Mouse (Mus musculus) MEL (cell line): ENCODE measurements around the gene Mxra8. TPM values are rescaled to one million over a fixed set of nuclear protein-coding genes. Genes with fewer than 3 reads are reported as not detected.
A peak's percentile ranks its signal among the peaks of the same experiment; 100 is the strongest.

ENCODE experiments used
- DNase-seq: peaks from one replicate; pipeline ENCODE4 v3.0.0; 2011; ENCODE audit warnings: low read depth, low spot score
- H3K27ac ChIP-seq: 2 replicates; pipeline ENCODE4 v1.5.1; 2012; ENCODE audit warnings: low read depth, mild to moderate bottlenecking, control low read depth, low read length, moderate library complexity; ENCODE audit not compliant: control insufficient read depth
- H3K27me3 ChIP-seq, 2 experiments: fragments of 150-350 bp in 1 of 2; sonication (generic) in 1 of 2; 2 replicates each; pipeline ENCODE4 v1.6.1; 2012; ENCODE audit warnings: low read length in 2 of 2, mild to moderate bottlenecking in 2 of 2, improper control_type of control experiment in 1 of 2, moderate library complexity in 1 of 2; ENCODE audit not compliant: insufficient read depth in 2 of 2, control insufficient read depth in 1 of 2
- H3K36me3 ChIP-seq, 2 experiments: 2 replicates each; pipeline ENCODE4 v1.6.1; 2012 to 2014; ENCODE audit warnings: low read length in 2 of 2, improper control_type of control experiment in 1 of 2, inconsistent platforms in 1 of 2, mild to moderate bottlenecking in 1 of 2; ENCODE audit not compliant: insufficient read depth in 2 of 2, control insufficient read depth in 1 of 2
- H3K4me1 ChIP-seq, 2 experiments: fragments of 150-350 bp in 1 of 2; sonication (generic) in 1 of 2; 2 replicates each; pipeline ENCODE4 v1.6.1; 2012; ENCODE audit warnings: low read length in 2 of 2, improper control_type of control experiment in 1 of 2, mild to moderate bottlenecking in 1 of 2; ENCODE audit not compliant: insufficient read depth in 2 of 2, control insufficient read depth in 1 of 2
- H3K4me3 ChIP-seq, 2 experiments: fragments of 150-350 bp in 1 of 2; sonication (generic) in 1 of 2; 2 replicates each; pipeline ENCODE4 v1.5.1; 2012; ENCODE audit warnings: low read depth in 2 of 2, low read length in 2 of 2, mild to moderate bottlenecking in 2 of 2, moderate library complexity in 2 of 2, control low read depth in 1 of 2, improper control_type of control experiment in 1 of 2; ENCODE audit not compliant: control insufficient read depth in 1 of 2, insufficient read depth in 1 of 2
- H3K79me2 ChIP-seq: 2 replicates; pipeline ENCODE4 v1.6.1; 2012; ENCODE audit warnings: mild to moderate bottlenecking, low read length, moderate library complexity; ENCODE audit not compliant: control insufficient read depth, poor library complexity, insufficient read depth
- H3K9ac ChIP-seq: 2 replicates; pipeline ENCODE4 v1.6.1; 2012; ENCODE audit warnings: low read depth, mild to moderate bottlenecking, control low read depth, low read length, moderate library complexity; ENCODE audit not compliant: control insufficient read depth, poor library complexity, severe bottlenecking
- H3K9me3 ChIP-seq: fragments of 150-350 bp; sonication (generic); replicated peaks from 2 replicates; pipeline ENCODE4 v1.6.1; 2012; ENCODE audit warnings: mild to moderate bottlenecking, low read length, improper control_type of control experiment, moderate library complexity; ENCODE audit not compliant: insufficient read depth
- BHLHE40 ChIP-seq: IDR thresholded peaks from 2 replicates; pipeline ENCODE4 v1.6.1; 2012; ENCODE audit warnings: low read depth, mild to moderate bottlenecking, inconsistent platforms, low read length, improper control_type of control experiment, borderline replicate concordance
- CHD2 ChIP-seq: IDR thresholded peaks from 2 replicates; pipeline ENCODE4 v1.6.1; 2011; ENCODE audit warnings: low read length, improper control_type of control experiment
- E2F4 ChIP-seq: IDR thresholded peaks from 2 replicates; pipeline ENCODE4 v1.6.1; 2011; ENCODE audit warnings: low read depth, low read length, improper control_type of control experiment, borderline replicate concordance
- ELF1 ChIP-seq: IDR thresholded peaks from 2 replicates; pipeline ENCODE4 v1.6.1; 2014; ENCODE audit warnings: low read depth, mild to moderate bottlenecking, inconsistent platforms, low read length, improper control_type of control experiment, moderate library complexity
- EP300 ChIP-seq, 2 experiments: IDR thresholded peaks; 2 replicates each; pipeline ENCODE4 v1.6.1; 2011; ENCODE audit warnings: improper control_type of control experiment in 2 of 2, low read length in 2 of 2, low read depth in 1 of 2, mild to moderate bottlenecking in 1 of 2
- ETS1 ChIP-seq: IDR thresholded peaks from 2 replicates; pipeline ENCODE4 v1.6.1; 2012; ENCODE audit warnings: low read depth, mild to moderate bottlenecking, inconsistent platforms, low read length, improper control_type of control experiment, moderate library complexity
- GABPA ChIP-seq: IDR thresholded peaks from 2 replicates; pipeline ENCODE4 v1.6.1; 2012; ENCODE audit warnings: low read depth, mild to moderate bottlenecking, inconsistent platforms, low read length, improper control_type of control experiment, moderate library complexity
- GATA1 ChIP-seq: IDR thresholded peaks from 2 replicates; pipeline ENCODE4 v1.6.1; 2011; ENCODE audit warnings: low read depth, low read length, improper control_type of control experiment
- JUND ChIP-seq: IDR thresholded peaks from 2 replicates; pipeline ENCODE4 v1.6.1; 2011; ENCODE audit warnings: low read depth, mild to moderate bottlenecking, improper control_type of control experiment, low read length
- KAT2A ChIP-seq: conservative IDR thresholded peaks from 2 replicates; pipeline ENCODE4 v1.6.1; 2012; ENCODE audit warnings: low read depth, low read length, improper control_type of control experiment, inconsistent platforms
- MAX ChIP-seq: IDR thresholded peaks from 2 replicates; pipeline ENCODE4 v1.6.1; 2011; ENCODE audit warnings: low read length, improper control_type of control experiment
- MEF2A ChIP-seq: IDR thresholded peaks from 2 replicates; pipeline ENCODE4 v1.6.1; 2014; ENCODE audit warnings: low read depth, mild to moderate bottlenecking, inconsistent platforms, low read length, improper control_type of control experiment; ENCODE audit not compliant: poor library complexity, insufficient replicate concordance, severe bottlenecking; ENCODE audit errors: extremely low read depth
- MYB ChIP-seq: IDR thresholded peaks from 2 replicates; pipeline ENCODE4 v1.6.1; 2011; ENCODE audit warnings: mild to moderate bottlenecking, low read depth, low read length, improper control_type of control experiment
- MYC ChIP-seq: IDR thresholded peaks from 2 replicates; pipeline ENCODE4 v1.6.1; 2011; ENCODE audit warnings: low read depth, mild to moderate bottlenecking, low read length, improper control_type of control experiment, moderate library complexity
- NELFE ChIP-seq: IDR thresholded peaks from 2 replicates; pipeline ENCODE4 v1.6.1; 2011; ENCODE audit warnings: low read depth, low read length, improper control_type of control experiment
- POLR2AphosphoS2 ChIP-seq: IDR thresholded peaks from 2 replicates; pipeline ENCODE4 v1.6.1; 2011; ENCODE audit warnings: low read length, improper control_type of control experiment
- POLR2AphosphoS5 ChIP-seq: IDR thresholded peaks from 2 replicates; pipeline ENCODE4 v1.6.1; 2012; ENCODE audit warnings: low read depth, borderline replicate concordance, mild to moderate bottlenecking, inconsistent platforms, low read length, moderate library complexity, mixed read lengths
- RAD21 ChIP-seq: IDR thresholded peaks from 2 replicates; pipeline ENCODE4 v1.6.1; 2011; ENCODE audit warnings: mild to moderate bottlenecking, low read depth, low read length, improper control_type of control experiment
- RCOR1 ChIP-seq: IDR thresholded peaks from 2 replicates; pipeline ENCODE4 v1.6.1; 2012; ENCODE audit warnings: low read depth, mild to moderate bottlenecking, inconsistent platforms, low read length, improper control_type of control experiment
- SIN3A ChIP-seq: IDR thresholded peaks from 2 replicates; pipeline ENCODE4 v1.6.1; 2012; ENCODE audit warnings: low read length, improper control_type of control experiment, inconsistent platforms
- TAL1 ChIP-seq: IDR thresholded peaks from 2 replicates; pipeline ENCODE4 v1.6.1; 2012; ENCODE audit warnings: mild to moderate bottlenecking, inconsistent platforms, low read length, moderate library complexity, mixed read lengths
- TBP ChIP-seq: IDR thresholded peaks from 2 replicates; pipeline ENCODE4 v1.8.0; 2011; ENCODE audit warnings: low read depth, low read length, improper control_type of control experiment
- UBTF ChIP-seq: IDR thresholded peaks from 2 replicates; pipeline ENCODE4 v1.6.1; 2012; ENCODE audit warnings: low read depth, mild to moderate bottlenecking, inconsistent platforms, low read length, improper control_type of control experiment, moderate library complexity, borderline replicate concordance; ENCODE audit not compliant: insufficient read depth
- USF1 ChIP-seq: IDR thresholded peaks from 2 replicates; pipeline ENCODE4 v1.6.1; 2014; ENCODE audit warnings: low read depth, mild to moderate bottlenecking, inconsistent platforms, low read length, improper control_type of control experiment, moderate library complexity
- USF2 ChIP-seq, 2 experiments: IDR thresholded peaks; 2 replicates each; pipeline ENCODE4 v1.6.1; 2011 to 2012; ENCODE audit warnings: improper control_type of control experiment in 2 of 2, low read length in 2 of 2, borderline replicate concordance in 1 of 2, inconsistent platforms in 1 of 2, low read depth in 1 of 2, mild to moderate bottlenecking in 1 of 2; ENCODE audit not compliant: insufficient read depth in 1 of 2
- ZC3H11A ChIP-seq: IDR thresholded peaks from 2 replicates; pipeline ENCODE4 v1.6.1; 2012; ENCODE audit warnings: low read depth, mild to moderate bottlenecking, inconsistent platforms, low read length, improper control_type of control experiment
- ZNF384 ChIP-seq: IDR thresholded peaks from 2 replicates; pipeline ENCODE4 v1.6.1; 2012; ENCODE audit warnings: low read depth, mild to moderate bottlenecking, inconsistent platforms, low read length, improper control_type of control experiment
- polyA plus RNA-seq, 2 experiments: library from polyadenylated mRNA; stranded (reverse) in 1 of 2; unstranded in 1 of 2; fragments of >175 nt in 1 of 2; fragments of >200 nt in 1 of 2; gene quantifications; 2 replicates each; pipeline versions ENCODE4 v1.2.1 to v1.2.4; 2012; ENCODE audit warnings: low replicate concordance in 2 of 2, low read depth in 1 of 2; ENCODE audit not compliant: insufficient read length in 2 of 2, insufficient read depth in 1 of 2, missing spikeins in 1 of 2
- total RNA-seq: library from RNA; depleted of rRNA; stranded (reverse); fragments of 300-350 nt; gene quantifications from 2 replicates; pipeline ENCODE4 v1.2.3, GENCODE M21; 2012

The Mxra8 gene
- total and polyA plus RNA-seq, 3 experiments: 0.46 TPM; not detected in 2

- no peak within 1 kb of the TSS for H3K4me3 ChIP-seq
- no peak within 1 kb of the TSS for H3K27ac ChIP-seq
- no peaks in the 10 kb centered on the region for H3K9me3 ChIP-seq
- H3K79me2 ChIP-seq: no peaks in the 10 kb centered on the region
- DNase-seq: no peak
- no peaks in the 10 kb centered on the region; a peak in 1 of 4 replicates for H3K36me3 ChIP-seq
- no peak within 1 kb of the TSS for H3K9ac ChIP-seq
- H3K4me1 ChIP-seq: peaks cover 3% of the 10 kb centered on the region in 2 experiments; a peak in 2 of 4 replicates
- no peaks in the 10 kb centered on the region for H3K27me3 ChIP-seq
- TF ChIP-seq TAL1 (no peak), GATA1 (no peak), BHLHE40 (no peak), POLR2AphosphoS2 (no peak), MEF2A (no peak), CHD2 (no peak), MYB (no peak), KAT2A (no peak), JUND (no peak), SIN3A (no peak), ZC3H11A (no peak), ZNF384 (no peak), ELF1 (no peak), TBP (no peak), E2F4 (no peak), ETS1 (no peak), GABPA (no peak), RAD21 (no peak), NELFE (no peak)
Observed at GRCm38 (mm10) chr4:155863001-155863400, 23.5 kb downstream of the Mxra8 start, which contains the start of gene Tas1r3. Gene Tas1r3 (minus strand): TSS chr4:155863362.

- Histone ChIP-seq H3K9me3 (no peaks in the 10 kb centered on the region), H3K4me3 (peak overlapping the region; percentile 87 to 89), H3K4me1 (peaks cover 4 to 12% of the 10 kb centered on the region in 2 experiments), H3K79me2 (peaks cover 27% of the 10 kb centered on the region), H3K36me3 (peaks cover 0 to 9% of the 10 kb centered on the region in 2 experiments), H3K27me3 (no peaks in the 10 kb centered on the region), H3K9ac (peak overlapping the region; percentile 79), H3K27ac (peak overlapping the region; percentile 15; the same call in 1 of the 2 replicates)
- TF ChIP-seq POLR2AphosphoS2 (no peak), RCOR1 (no peak), EP300 (IDR thresholded peaks at IDR 0.05; ENCODE audit: low read depth in 1 of 2, low read length in 2 of 2) (no peak), SIN3A (no peak; the same call in 1 of the 2 replicates), USF2 (IDR thresholded peaks at IDR 0.05; ENCODE audit: borderline replicate concordance in 1 of 2, insufficient read depth in 1 of 2, low read depth in 1 of 2, low read length in 2 of 2) (no peak), POLR2AphosphoS5 (no peak), JUND (no peak), CHD2 (no peak), TAL1 (no peak), MYC (no peak), UBTF (no peak), MAX (no peak; the same call in 1 of the 2 replicates), KAT2A (no peak), ZC3H11A (no peak), USF1 (no peak), GATA1 (no peak)
- no peak for DNase-seq
Observed at GRCm38 (mm10) chr4:155868614-155869298, 29.3 kb downstream of the Mxra8 start.
